10 mouse cellular contexts compared by ENCODE assay signal in the genomic region with DNA sequence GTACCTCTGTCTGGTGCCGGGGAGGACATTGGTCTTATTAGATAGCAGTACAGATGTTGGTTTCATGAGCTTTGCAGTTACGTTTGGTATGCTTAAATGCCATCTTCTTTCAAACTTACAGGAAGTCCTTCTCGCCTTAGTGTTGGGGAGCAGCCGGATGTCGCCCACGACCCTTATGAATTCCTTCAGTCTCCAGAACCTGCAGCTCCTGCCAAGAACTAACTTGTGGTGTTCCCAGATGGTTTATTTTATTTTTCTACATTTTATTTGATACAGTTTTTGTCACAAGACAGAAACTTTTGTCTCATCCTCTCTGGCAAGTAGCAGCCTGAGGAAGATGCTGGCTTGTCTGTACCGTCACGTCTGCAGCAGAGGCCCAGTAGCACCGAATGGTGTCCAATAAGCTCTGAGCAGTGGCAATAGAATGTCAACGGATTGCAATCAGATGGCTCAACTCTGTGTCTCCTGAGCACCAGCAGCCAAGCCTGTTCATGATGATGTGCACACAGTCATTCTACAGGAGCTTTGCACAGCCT. TPM values are rescaled to one million over a fixed set of nuclear protein-coding genes. Genes with fewer than 3 reads are reported as not detected.
"Had no signal": no experiment of that assay in that cellular context is flagged by ENCODE, and none has a peak within 500 bp of the region (broad histone marks: within the 10 kb centered on the region; RNA-seq: fewer than 3 reads in every experiment).

No protein-coding gene starts in this region.

- DNase-seq: kidney, adult 8-10 months; left cerebral cortex, postnatal 4 days; lung, adult 18-20 months; thymus, postnatal 36 days had no signal

- ATAC-seq: intestine, embryonic 16.5 days; midbrain, embryonic 13.5 days had no signal

RNA-seq across cellular contexts. Expression of gene Zdhhc11, which starts 3.5 kb away (rescaled TPM):
- total RNA-seq: layer of hippocampus, postnatal 14 days; left cerebral cortex, postnatal 4 days; liver, adult 2 months; megakaryocyte progenitor cell, adult 5-6 weeks; midbrain, postnatal 0 days had no signal
